Mouse (Mus musculus): ENCODE data around the gene Slc25a19.

DNA sequence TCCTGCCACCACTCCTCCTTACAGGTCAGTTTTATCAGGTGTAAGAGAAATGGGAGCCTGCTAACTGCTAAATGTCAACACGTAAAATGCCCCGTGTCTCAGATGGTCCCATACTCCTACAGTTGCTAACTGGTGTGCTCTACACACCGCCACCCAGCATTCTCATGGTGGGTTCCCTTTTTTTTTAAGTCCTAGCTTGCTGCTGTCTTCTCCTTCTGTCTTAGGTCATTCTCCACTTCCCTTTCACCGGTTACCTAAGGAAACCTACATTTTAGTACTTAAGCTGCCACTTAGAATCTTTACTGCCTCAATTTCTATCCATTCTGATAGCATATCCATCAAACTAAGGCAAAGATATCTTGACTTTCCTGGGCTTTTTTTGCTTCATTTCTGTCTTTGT, 26.9 kb downstream of the Slc25a19 start:
- TF ChIP-seq GATA1 (IDR thresholded peaks at IDR 0.05; ENCODE audit: borderline replicate concordance, low read length) (no peak), FLI1 (IDR thresholded peaks at IDR 0.05; ENCODE audit: low read length) (no peak)
